Mouse (Mus musculus) liver, embryonic 14.5 days (tissue): Measurements from ENCODE around the gene Hps1.

Source experiments
- CTCF ChIP-seq: IDR thresholded peaks from 2 replicates; pipeline ENCODE4 v1.5.1; 2016; ENCODE audit warnings: antibody characterized with exemption, low read depth, control low read depth
- EP300 ChIP-seq: IDR thresholded peaks from 2 replicates; pipeline ENCODE4 v1.6.1; 2016; ENCODE audit warnings: antibody characterized with exemption, low read depth

DNA sequence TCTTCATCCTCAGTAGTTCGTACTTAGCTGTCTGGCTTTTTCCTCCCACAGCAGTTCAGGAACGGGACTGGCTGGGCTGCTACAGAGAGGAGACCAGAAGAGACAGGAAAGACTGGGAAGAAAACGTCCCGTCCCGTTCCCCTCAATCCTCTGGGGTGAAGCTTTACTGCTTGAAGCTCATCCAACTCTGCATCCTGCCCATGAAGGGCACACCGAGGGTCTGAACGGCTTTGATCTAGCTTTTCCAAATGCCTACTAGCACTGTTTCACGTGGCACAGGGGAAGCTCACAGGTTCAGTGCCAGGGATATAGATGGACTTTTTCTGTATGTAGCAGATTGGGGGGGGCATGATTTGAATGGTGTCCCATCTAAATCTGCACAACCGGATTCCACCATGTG, 16.0 kb upstream of the Hps1 start:
- TF ChIP-seq CTCF: no peak
- TF ChIP-seq EP300: no peak
